Mouse (Mus musculus) left cerebral cortex, postnatal 4 days (tissue): Measurements from ENCODE around the gene Arfgef2. TPM values are rescaled to one million over a fixed set of nuclear protein-coding genes. Genes with fewer than 3 reads are reported as not detected.

Source experiments
- DNase-seq: peaks from one replicate; pipeline ENCODE4 v3.0.0-alpha.2; 2022
- intact Hi-C: fragments of 180-260 bp; cut with DNase I; formaldehyde crosslinking; loops from one replicate; pipeline ENCODE4 v1.15.1; 2025
- total RNA-seq, 2 experiments: library from RNA; stranded (reverse); gene quantifications; 2 replicates each; pipeline ENCODE4 v1.2.3; 2021

The Arfgef2 gene
- total RNA-seq, 2 experiments from 2014 or later: 34.4 to 35.3 TPM

GRCm38 (mm10) chr2:166900792-166901505 is 95.6 kb downstream of the Arfgef2 start:
- no peak for DNase-seq

GRCm38 (mm10) chr2:166903719-166904282 is 98.4 kb downstream of the Arfgef2 start:
- intact Hi-C loops: no loop called here
- DNase-seq: no peak

More at GRCm38 (mm10) chr2:166900792-166901505, 95.6 kb downstream of the Arfgef2 start:
- intact Hi-C loops: no loop called here

GRCm38 (mm10) chr2:166905711-166906522 is 100.5 kb downstream of the Arfgef2 start, which contains the start of gene Cse1l:
Gene Cse1l (plus strand): TSS chr2:166906040.
- peak; percentile 99 for DNase-seq

GRCm38 (mm10) chr2:166906523-166907182 is 101.3 kb downstream of the Arfgef2 start:
- intact Hi-C loops: no loop called here
- DNase-seq: no peak

More at GRCm38 (mm10) chr2:166905711-166906522, 100.5 kb downstream of the Arfgef2 start, which contains the start of gene Cse1l:
- intact Hi-C loops: no loop called here

- DNase-seq: no peak
- intact Hi-C loops: no loop called here
Observed at GRCm38 (mm10) chr2:166909729-166910128, 104.3 kb downstream of the Arfgef2 start.

- intact Hi-C loops: no loop called here
Observed at GRCm38 (mm10) chr2:166910536-166910935, 105.1 kb downstream of the Arfgef2 start.

GRCm38 (mm10) chr2:166923971-166924370 is 118.6 kb downstream of the Arfgef2 start:
- intact Hi-C loops: no loop called here

More at GRCm38 (mm10) chr2:166910536-166910935, 105.1 kb downstream of the Arfgef2 start:
- no peak for DNase-seq

GRCm38 (mm10) chr2:166933943-166934342 is 128.6 kb downstream of the Arfgef2 start:
- no peak for DNase-seq

More at GRCm38 (mm10) chr2:166923971-166924370, 118.6 kb downstream of the Arfgef2 start:
- DNase-seq: no peak

GRCm38 (mm10) chr2:166934416-166934815 is 129.0 kb downstream of the Arfgef2 start:
- no peak for DNase-seq
- intact Hi-C loops: no loop called here

More at GRCm38 (mm10) chr2:166933943-166934342, 128.6 kb downstream of the Arfgef2 start:
- intact Hi-C loops: no loop called here

- intact Hi-C loops: loop anchor here (5.0 kb wide), 1 partner anchor 107 kb away; no protein-coding TSS in a partner anchor
- DNase-seq: no peak
Observed at GRCm38 (mm10) chr2:166935582-166935981, 130.2 kb downstream of the Arfgef2 start.

- DNase-seq: no peak
- intact Hi-C loops: loop anchor here (5.0 kb wide), 1 partner anchor 106 kb away; no protein-coding TSS in a partner anchor
Observed at GRCm38 (mm10) chr2:166936166-166936565, 130.8 kb downstream of the Arfgef2 start.

- intact Hi-C loops: no loop called here
- DNase-seq: no peak
Observed at GRCm38 (mm10) chr2:166943146-166943545, 137.8 kb downstream of the Arfgef2 start.

- intact Hi-C loops: no loop called here
Observed at GRCm38 (mm10) chr2:166944346-166944745, 139.0 kb downstream of the Arfgef2 start.

GRCm38 (mm10) chr2:166945456-166945855 is 140.1 kb downstream of the Arfgef2 start:
- peak; percentile 21 for DNase-seq
- intact Hi-C loops: no loop called here

More at GRCm38 (mm10) chr2:166944346-166944745, 139.0 kb downstream of the Arfgef2 start:
- no peak for DNase-seq

Other genes with a start within 250 kb of the Arfgef2 start
- 10 to 100 TPM; 56.7 to 56.9 TPM for gene Prex1, start 91.8 kb upstream of the Arfgef2 start, total RNA-seq
- 10 to 100 TPM in 1 of 2 experiments, 1 to 10 TPM in 1; 7.7 to 12.1 TPM for gene Trp53rkb, start 13.1 kb upstream of the Arfgef2 start, total RNA-seq
- 10 to 100 TPM; 81.4 to 83.7 TPM for gene Cse1l, start 100.5 kb downstream of the Arfgef2 start, total RNA-seq
- 100 to 1,000 TPM; 111 TPM for gene Stau1, start 190.7 kb downstream of the Arfgef2 start, total RNA-seq
- 10 to 100 TPM; 44.2 to 46.4 TPM for gene Ddx27, start 209.6 kb downstream of the Arfgef2 start, total RNA-seq